Mouse (Mus musculus) frontal cortex, postnatal 25 days (tissue): ENCODE results near the gene Efhc1.
"Not testable (repeated sequence)": the region's sequence is repeated elsewhere in the genome, so short reads cannot be mapped to it uniquely, and the experiment has no call there.

Experiments
- DNase-seq, 2 experiments: peaks; one replicate each; pipeline ENCODE4 v3.0.0; 2022; ENCODE audit warnings: low spot score in 2 of 2

Gene Efhc1

GRCm38 (mm10) chr1:20951300-20951763 lies at the start of gene Efhc1:
Gene Efhc1, plus strand, starts transcription at chr1:20951626.
- DNase-seq: peak; percentile 87 to 88

- DNase-seq: peak in 1 of 2 experiments; percentile 36
Measured at GRCm38 (mm10) chr1:20905501-20906127, 45.8 kb upstream of the Efhc1 start.

DNA sequence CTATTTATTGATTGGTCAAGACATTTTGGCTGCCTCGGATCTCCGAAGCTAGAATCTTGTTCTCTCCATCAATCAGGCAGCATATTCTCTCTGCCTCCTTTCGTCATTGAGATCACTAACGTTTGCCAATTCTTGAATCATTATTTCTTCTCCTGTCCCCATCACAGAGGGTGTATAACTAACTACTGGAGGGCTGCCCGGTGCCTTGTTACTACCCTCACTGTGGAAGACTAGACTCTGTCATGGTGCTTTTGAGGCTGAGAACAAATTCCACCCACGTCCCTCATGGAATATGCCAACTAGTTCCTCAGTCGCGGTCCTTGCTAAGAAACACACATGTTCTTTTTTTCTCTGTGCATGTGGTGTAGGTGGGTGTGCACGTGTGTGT lies 45.3 kb upstream of the Efhc1 start:
- DNase-seq: peak; percentile 44 to 61

GRCm38 (mm10) chr1:20908541-20908940 lies 42.9 kb upstream of the Efhc1 start:
- no peak for DNase-seq

DNA sequence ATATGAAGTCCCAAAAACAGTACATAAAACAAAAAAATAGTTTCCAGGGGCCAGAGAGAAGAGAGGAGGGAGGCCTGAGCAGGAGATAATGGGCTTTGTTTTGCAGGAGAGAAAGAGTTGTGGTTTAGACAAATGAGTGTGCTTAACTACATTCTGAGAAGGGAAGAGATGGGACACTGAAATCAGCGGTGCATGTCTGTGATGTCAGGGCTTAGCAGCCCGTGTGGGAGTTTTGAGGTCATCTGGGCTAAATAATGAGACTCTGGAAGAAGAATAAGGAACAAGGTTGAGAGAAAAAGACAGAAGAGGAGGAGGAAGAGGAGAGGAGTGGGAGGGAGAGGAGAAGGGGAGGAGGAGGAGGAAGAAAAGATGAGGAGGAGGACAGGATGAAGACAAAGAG lies 39.3 kb upstream of the Efhc1 start:
- DNase-seq: no peak

DNA sequence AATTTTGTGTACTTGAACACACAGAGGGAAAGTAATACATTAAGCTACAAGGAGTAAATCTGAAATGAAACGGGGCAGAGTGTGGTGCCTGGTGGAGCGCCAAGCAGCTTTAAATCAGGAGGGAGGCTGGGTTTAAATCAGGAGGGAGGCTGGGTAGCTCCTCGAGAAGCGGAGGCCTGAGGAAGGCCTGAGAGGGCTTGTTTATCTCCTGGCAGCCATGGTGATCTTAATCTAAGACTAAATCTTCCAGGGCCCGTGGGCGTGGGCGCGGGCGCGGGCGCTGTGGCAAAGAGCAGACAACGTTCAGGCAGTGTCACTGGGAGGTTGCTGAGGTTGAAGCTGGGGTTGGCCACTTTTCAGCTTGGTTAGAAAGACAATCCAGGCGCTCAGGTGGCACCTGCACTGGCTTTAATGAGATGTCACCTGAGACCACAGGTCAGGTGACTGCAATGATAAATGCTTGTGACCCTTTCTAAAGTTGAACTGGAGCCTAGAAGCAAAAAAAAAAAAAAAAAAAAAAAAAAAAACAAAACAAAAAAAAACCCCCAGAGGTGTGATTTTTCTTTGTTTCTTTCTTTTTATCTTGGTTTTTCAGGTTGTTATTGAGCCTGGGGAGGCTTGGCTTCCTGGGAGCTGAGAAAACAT lies 38.8 kb upstream of the Efhc1 start:
- DNase-seq: no peak

DNA sequence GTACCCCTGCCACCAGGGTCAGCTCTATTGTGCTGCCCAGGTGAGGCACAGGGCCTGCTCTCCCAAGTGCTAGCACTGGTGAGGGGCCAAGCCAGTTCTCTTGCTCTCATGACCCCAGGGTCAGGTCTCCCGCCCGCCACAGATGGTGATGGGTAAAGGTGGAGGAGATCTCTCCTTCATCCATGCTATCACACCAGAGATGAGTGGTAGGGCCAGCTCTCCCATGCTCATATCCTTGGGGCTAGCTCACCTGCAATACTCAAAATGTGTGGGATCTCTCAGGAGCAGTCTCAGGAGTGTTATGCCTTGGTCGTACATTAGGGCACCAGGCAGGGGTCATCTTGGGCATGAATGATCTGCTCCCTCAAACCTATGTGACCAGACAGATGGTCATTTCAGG lies 36.7 kb upstream of the Efhc1 start:
- no peak for DNase-seq

GRCm38 (mm10) chr1:20915608-20916007 lies 35.8 kb upstream of the Efhc1 start:
- no peak for DNase-seq

DNA sequence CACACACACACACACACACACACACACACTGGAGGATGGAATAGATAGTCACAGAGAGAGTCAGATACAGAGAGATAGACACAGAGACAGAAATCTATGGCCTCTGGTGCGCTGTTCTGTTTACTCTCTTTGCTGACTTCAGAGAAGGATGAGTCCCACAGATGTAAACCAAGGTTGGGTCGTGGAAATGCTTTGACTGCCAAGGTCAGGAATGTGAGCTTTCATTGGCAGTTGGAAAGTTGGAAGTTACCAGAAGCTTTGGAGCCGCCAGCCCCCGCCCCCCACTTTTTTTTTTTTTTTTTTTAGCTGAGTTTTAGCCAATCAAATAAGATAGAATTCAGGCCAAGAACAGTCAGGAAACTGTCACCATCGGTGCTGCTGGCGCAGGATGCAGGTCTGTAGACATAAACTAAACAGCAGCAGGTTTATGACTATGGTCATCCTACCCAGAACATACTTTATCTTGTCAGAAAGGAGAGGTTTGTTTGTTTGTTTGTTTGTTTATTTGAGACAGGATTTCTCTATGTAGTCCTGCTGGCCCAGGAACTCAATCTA lies 33.9 kb upstream of the Efhc1 start:
- no peak for DNase-seq

DNA sequence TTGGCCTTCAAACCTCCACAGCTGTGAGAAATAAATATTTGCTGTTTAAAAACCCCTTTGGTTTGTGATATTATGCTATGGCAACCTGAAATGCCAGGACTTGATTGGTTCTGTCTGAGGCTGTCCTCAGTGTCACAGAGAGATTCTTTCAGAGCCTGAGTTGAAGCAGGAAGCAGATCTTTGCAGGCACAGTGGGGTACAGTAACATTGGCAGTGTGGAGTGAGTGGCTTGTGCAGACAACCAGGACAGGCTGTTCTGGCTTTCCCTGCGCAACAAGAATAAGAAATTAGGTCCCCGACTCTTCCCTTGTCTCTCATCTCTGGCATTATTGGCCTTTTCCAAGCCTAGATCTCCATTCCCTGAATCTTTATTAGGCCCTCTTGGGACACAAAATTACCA lies 31.7 kb upstream of the Efhc1 start:
- DNase-seq: no peak

DNA sequence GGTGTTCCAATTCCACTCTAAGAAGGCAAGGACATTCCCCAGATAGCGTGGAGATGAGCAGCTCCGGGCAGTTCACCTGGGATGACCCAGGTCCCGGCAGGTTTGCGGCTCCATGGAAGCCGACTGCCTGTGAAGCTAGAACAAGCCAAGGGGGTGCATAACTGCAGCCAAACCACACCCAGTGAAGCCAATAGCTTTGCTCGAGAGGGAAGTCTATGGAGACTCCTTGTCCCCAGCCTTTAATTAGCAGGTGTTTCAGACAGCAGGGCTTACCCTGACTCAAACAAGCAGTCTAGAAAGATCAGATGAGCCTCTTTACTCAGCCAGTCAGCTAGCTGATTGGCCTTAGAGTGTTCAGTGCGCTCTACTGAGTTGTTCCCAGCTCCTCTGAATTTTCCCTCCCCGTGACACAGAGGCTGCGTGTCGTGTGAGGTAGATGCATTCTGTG lies 30.3 kb upstream of the Efhc1 start:
- DNase-seq: no peak

DNA sequence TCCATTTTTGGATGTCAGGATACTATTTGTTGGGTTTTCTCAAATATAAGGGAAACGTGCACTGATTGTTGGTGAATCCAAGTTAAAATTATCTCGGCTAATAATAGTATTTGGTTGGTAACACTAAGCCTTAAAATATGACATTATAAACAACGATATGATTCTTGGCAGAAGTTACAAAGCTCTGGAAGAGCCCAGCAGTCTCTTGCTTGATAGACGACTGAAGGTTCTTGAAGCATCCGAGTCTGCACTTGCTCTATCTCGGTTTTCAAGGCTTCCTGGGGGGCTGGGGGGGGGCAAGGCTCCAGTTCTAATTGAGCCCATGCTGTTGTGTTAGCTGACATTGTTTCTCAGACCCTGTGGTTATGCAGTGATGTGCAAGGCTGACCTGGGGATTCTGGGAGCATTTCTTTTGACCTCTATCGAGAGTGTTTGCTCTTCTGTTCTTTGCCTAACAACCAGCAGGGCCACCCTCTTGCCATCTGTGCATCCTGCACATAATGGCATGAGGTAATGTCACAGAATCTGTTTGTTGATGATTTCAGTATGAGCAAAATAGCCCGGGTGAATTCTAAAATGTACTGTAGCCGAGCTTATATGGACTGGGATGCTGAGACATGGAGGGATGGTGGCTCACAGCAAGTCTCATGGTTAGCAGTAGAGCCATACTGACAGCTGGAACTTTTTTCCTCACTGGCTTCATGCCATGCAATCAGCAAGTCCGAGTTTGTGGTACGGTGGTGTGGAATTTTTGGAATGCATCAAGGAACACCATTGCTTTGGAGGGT lies 28.6 kb upstream of the Efhc1 start:
- no peak for DNase-seq

DNA sequence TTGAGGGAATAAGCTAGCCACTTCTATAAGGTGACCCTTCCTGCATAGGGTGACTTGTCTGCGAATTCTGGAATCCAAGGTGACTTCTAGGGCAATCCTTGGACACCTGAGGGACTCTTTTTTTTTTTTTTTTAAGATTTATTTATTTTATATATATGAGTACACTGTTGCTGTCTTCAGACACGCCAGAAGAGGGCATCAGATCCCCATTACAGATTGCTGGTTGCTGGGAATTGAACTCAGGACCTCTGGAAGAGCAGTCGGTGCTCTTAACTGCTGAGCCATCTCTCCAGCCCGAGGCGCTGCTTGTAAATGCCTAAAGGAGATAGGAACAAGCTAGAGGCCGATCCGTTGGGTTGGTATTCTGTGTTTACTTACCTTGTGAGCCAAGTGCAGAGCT lies 26.1 kb upstream of the Efhc1 start:
- DNase-seq: not testable (repeated sequence)

DNA sequence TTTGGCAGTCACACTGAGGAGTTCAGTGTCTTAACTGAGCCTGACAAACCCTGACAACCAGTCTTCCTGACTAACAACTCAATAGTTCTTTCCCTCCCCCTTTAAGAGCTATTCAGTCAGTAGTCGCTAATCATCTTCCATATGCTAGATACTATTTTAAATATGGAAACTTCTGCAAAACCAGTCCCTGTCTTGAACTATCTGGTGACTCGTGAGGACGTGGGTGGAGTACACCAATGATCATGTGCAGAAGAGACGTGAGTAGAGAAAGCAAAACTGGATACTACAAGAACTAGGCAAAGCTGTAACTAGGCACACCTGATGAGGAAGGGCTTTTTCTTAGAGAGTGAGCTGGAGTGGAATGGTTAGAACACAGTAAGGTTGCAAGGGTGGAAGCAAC lies 25.5 kb upstream of the Efhc1 start:
- DNase-seq: no peak

DNA sequence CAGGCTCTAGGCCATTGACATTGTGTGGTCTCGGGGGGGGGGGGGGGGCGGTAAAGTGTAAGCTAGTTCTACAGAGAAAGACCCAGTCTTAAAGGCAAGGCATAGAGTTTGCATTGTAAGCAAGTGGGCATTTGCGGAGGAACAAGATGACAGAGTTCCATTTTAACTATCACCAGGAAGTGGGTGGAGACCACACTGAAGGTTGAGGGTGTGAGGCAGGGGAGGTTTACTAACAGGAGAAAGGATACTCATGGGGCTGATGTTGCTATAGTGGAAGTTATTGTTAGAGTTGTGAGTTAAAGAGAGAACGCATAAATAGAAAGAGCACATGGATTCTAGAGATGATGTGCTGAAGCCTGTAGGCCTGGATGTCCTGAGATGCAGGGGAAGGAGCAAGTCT lies 25.1 kb upstream of the Efhc1 start:
- no peak for DNase-seq

DNA sequence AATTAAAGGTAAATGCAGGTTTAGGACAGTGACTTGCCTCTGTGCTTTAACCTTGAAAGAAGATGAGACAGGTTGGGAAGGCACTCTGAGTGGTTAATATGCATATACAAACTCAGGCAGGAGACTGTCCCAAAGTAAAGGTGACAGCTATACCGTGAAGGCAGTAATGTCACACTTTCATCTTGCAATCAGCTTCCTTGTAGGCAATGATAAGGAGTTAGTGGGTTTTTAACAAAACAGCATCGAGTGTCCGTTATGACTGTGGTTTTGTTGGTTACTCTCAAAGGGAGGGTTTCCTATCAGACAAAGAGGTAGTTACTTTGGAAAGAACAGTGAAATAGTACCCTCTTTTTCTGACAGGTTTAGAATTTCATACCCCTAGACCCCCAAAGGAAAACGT lies 22.9 kb upstream of the Efhc1 start:
- no peak for DNase-seq

DNA sequence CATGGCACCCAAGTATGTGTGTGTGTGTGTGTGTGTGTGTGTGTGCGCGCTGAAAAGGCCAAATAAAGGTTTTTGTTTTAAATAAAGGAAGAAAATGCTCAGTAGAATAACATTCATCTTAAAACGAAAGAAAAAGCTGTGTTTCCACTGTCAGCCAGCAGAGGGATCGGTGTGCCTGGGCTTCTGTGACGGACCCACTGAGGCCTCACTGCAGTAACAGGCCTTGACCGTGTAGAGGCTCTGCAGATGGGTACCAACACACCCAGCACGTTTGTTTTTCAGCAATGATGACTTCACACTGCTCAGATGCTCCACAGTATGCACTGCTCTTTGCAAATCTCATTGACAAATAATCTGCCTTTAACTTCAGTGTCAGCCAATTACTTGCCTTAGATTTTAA lies 18.0 kb upstream of the Efhc1 start:
- peak; percentile 32 to 64 for DNase-seq

GRCm38 (mm10) chr1:20935106-20935505 lies 16.3 kb upstream of the Efhc1 start:
- no peak for DNase-seq

DNA sequence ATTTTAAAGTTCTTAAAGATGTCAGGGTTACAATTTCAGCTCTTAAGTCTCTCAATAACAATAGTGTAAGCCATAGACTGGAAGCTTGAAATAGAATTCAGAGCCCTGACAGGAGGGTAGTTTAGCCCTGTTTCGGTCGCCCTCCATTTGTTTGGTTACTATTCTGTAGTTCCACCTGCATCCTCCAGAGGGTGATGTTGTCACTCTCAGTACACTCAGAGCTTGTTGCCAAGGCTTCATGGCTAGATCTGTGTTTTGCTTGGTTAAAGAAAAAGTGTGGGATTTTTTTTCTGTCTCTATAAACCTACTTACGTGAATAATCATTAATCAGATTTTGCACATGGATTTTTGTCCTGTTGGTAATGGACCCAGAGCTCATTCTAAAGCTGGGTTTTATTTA lies 12.4 kb upstream of the Efhc1 start:
- DNase-seq: no peak

DNA sequence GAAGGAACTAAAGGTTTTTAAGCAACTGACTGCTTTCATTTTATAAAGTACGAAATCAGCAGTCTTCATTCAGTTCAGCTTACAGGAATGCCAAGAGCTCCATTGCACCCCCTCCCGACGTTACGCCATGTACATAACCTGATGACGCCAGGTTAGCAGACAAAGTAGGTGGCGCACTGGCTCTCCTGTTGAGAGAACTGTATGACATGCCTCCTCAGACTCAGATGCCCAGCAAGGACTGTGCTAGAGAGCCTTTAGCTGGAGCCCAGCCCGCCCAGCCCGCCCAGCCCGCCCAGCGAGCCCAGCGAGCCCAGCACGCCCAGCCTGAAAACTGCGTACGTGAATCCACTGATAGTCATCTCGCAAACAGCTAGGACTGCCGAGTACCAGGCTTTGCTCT lies 11.3 kb upstream of the Efhc1 start:
- DNase-seq: no peak

GRCm38 (mm10) chr1:20941322-20941721 lies 10.1 kb upstream of the Efhc1 start:
- DNase-seq: no peak

DNA sequence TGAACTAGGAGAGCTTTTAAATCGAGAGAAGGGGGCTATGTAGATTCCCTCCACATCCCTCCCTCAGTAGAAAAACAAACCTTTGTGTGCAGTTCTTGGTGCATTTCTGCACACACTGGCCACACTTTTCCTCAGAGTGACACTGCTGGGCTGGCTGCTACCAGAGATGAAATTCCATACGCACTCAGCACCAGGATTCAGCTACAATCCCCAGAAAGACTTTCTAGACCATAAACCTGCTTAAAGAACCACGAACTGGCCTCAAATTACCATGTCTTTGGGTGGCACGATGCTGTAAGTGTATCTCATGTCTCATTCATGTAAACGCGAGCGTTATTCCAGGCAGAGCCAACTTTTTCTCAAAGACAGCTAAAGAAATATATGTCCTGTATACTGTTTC lies 9.6 kb upstream of the Efhc1 start:
- DNase-seq: no peak

GRCm38 (mm10) chr1:20943016-20943415 lies 8.4 kb upstream of the Efhc1 start:
- DNase-seq: no peak
